Mouse (Mus musculus) adrenal gland (tissue): ENCODE measurements around the gene Rps6kb1.

Source experiments
- intact Hi-C: fragments of 180-260 bp; cut with DNase I; formaldehyde crosslinking; loops from one replicate; pipeline ENCODE4 v1.15.1; 2025
- long read RNA-seq, 2 experiments: library from polyadenylated mRNA; unstranded; transcript quantifications; one replicate each; pipeline ENCODE4 v2.0.0; 2020; ENCODE audit warnings: borderline replicate concordance in 1 of 2; ENCODE audit not compliant: insufficient replicate concordance in 1 of 2

Rps6kb1 gene
- long read RNA-seq, experiment 1, full-length matches to known transcripts = 70 of 110 reads
- long read RNA-seq, experiment 1, partial matches to known transcripts = 7 of 110 reads
- long read RNA-seq, experiment 1, other reads (novel, unspliced or antisense) = 33 of 110 reads
- long read RNA-seq, experiment 2, full-length matches to known transcripts = 46 of 81 reads
- long read RNA-seq, experiment 2, partial matches to known transcripts = 3 of 81 reads
- long read RNA-seq, experiment 2, other reads (novel, unspliced or antisense) = 32 of 81 reads

- intact Hi-C loops = no loop called here
Measured at GRCm38 (mm10) chr11:86544639-86545299, at the start of gene Rps6kb1, which contains the start of gene Tubd1. Gene Rps6kb1 (minus strand): TSS chr11:86544805. Gene Tubd1 (plus strand): TSS chr11:86544991.

- intact Hi-C loops = no loop called here
Measured at GRCm38 (mm10) chr11:86593443-86593842, 48.8 kb upstream of the Rps6kb1 start.

- intact Hi-C loops = no loop called here
Measured at GRCm38 (mm10) chr11:86592993-86593392, 48.4 kb upstream of the Rps6kb1 start.

- intact Hi-C loops = no loop called here
Measured at GRCm38 (mm10) chr11:86591931-86592616, 47.5 kb upstream of the Rps6kb1 start.

- intact Hi-C loops = no loop called here
Measured at GRCm38 (mm10) chr11:86591301-86591845, 46.8 kb upstream of the Rps6kb1 start.

GRCm38 (mm10) chr11:86590579-86590978 lies 46.0 kb upstream of the Rps6kb1 start:
- intact Hi-C loops = no loop called here

- intact Hi-C loops = no loop called here
Measured at GRCm38 (mm10) chr11:86590066-86590465, 45.5 kb upstream of the Rps6kb1 start.

GRCm38 (mm10) chr11:86588583-86589298 lies 44.1 kb upstream of the Rps6kb1 start:
- intact Hi-C loops = no loop called here

- intact Hi-C loops = no loop called here
Measured at GRCm38 (mm10) chr11:86587830-86588229, 43.2 kb upstream of the Rps6kb1 start.

GRCm38 (mm10) chr11:86586868-86587792 lies 42.5 kb upstream of the Rps6kb1 start:
- intact Hi-C loops = no loop called here

GRCm38 (mm10) chr11:86586177-86586867 lies 41.7 kb upstream of the Rps6kb1 start:
- intact Hi-C loops = no loop called here

GRCm38 (mm10) chr11:86585598-86585984 lies 41.0 kb upstream of the Rps6kb1 start:
- intact Hi-C loops = no loop called here

- intact Hi-C loops = loop anchor here (5.0 kb wide), 1 partner anchor 37 kb away; no protein-coding TSS in a partner anchor
Measured at GRCm38 (mm10) chr11:86584898-86585597, 40.4 kb upstream of the Rps6kb1 start.

GRCm38 (mm10) chr11:86583990-86584897 lies 39.6 kb upstream of the Rps6kb1 start:
- intact Hi-C loops = loop anchor here (5.0 kb wide), 1 partner anchor 38 kb away; no protein-coding TSS in a partner anchor

GRCm38 (mm10) chr11:86583313-86583825 lies 38.8 kb upstream of the Rps6kb1 start:
- intact Hi-C loops = loop anchor here (5.0 kb wide), 1 partner anchor 39 kb away; no protein-coding TSS in a partner anchor

- intact Hi-C loops = loop anchor here (5.0 kb wide), 1 partner anchor 40 kb away; no protein-coding TSS in a partner anchor
Measured at GRCm38 (mm10) chr11:86582543-86583260, 38.1 kb upstream of the Rps6kb1 start.
